Mouse (Mus musculus) urinary bladder, postnatal 4 days (tissue): ENCODE data around the gene Ctbs.

Source experiments
- DNase-seq, 2 experiments: peaks; one replicate each; pipeline ENCODE4 v3.0.0; 2021 to 2022; ENCODE audit warnings: low spot score in 2 of 2

Gene Ctbs

GRCm38 (mm10) chr3:146433681-146434350 lies 15.8 kb upstream of the Ctbs start:
- DNase-seq, result no peak

- DNase-seq, result no peak
These were observed 14.9 kb upstream of the Ctbs start for GRCm38 (mm10) chr3:146434686-146435085.

GRCm38 (mm10) chr3:146435533-146435932 lies 14.1 kb upstream of the Ctbs start:
- DNase-seq, result no peak

- DNase-seq, result no peak
These were observed 13.5 kb upstream of the Ctbs start for GRCm38 (mm10) chr3:146436114-146436513.

- no peak for DNase-seq
These were observed 9.6 kb upstream of the Ctbs start for GRCm38 (mm10) chr3:146440011-146440410.

GRCm38 (mm10) chr3:146440422-146440821 lies 9.2 kb upstream of the Ctbs start:
- no peak for DNase-seq

- DNase-seq, result no peak
These were observed 7.1 kb upstream of the Ctbs start for GRCm38 (mm10) chr3:146442484-146442883.

GRCm38 (mm10) chr3:146442936-146443335 lies 6.7 kb upstream of the Ctbs start:
- DNase-seq, result no peak

GRCm38 (mm10) chr3:146443380-146443779 lies 6.2 kb upstream of the Ctbs start:
- DNase-seq, result no peak

GRCm38 (mm10) chr3:146444880-146445279 lies 4.7 kb upstream of the Ctbs start:
- no peak for DNase-seq

- no peak for DNase-seq
These were observed 2.4 kb upstream of the Ctbs start for GRCm38 (mm10) chr3:146447156-146447555.

- DNase-seq, result no peak
These were observed 2.0 kb upstream of the Ctbs start for GRCm38 (mm10) chr3:146447598-146447997.

GRCm38 (mm10) chr3:146448372-146448771 lies 1.2 kb upstream of the Ctbs start:
- no peak for DNase-seq

- DNase-seq, result no peak
These were observed 626 bp upstream of the Ctbs start for GRCm38 (mm10) chr3:146448969-146449368.

GRCm38 (mm10) chr3:146450371-146450841 lies 811 bp downstream of the Ctbs start:
- DNase-seq, result peak; percentile 88 to 94

GRCm38 (mm10) chr3:146451375-146451774 lies 1.8 kb downstream of the Ctbs start:
- DNase-seq, result no peak

GRCm38 (mm10) chr3:146462939-146463338 lies 13.3 kb downstream of the Ctbs start:
- no peak for DNase-seq

- DNase-seq, result no peak
These were observed 19.6 kb downstream of the Ctbs start for GRCm38 (mm10) chr3:146469226-146469625.

- no peak for DNase-seq
These were observed 23.1 kb downstream of the Ctbs start for GRCm38 (mm10) chr3:146472657-146473056.

GRCm38 (mm10) chr3:146473741-146474140 lies 24.1 kb downstream of the Ctbs start:
- no peak for DNase-seq

GRCm38 (mm10) chr3:146474428-146474827 lies 24.8 kb downstream of the Ctbs start:
- no peak for DNase-seq

- DNase-seq, result no peak
These were observed 32.4 kb downstream of the Ctbs start for GRCm38 (mm10) chr3:146482044-146482443.

GRCm38 (mm10) chr3:146486464-146486863 lies 36.9 kb downstream of the Ctbs start:
- no peak for DNase-seq

GRCm38 (mm10) chr3:146494941-146495340 lies 45.3 kb downstream of the Ctbs start:
- no peak for DNase-seq
